Mouse (Mus musculus) kidney, adult 2 months (tissue): Measurements from ENCODE around the gene Odf4. TPM values are rescaled to one million over a fixed set of nuclear protein-coding genes. Genes with fewer than 3 reads are reported as not detected.
"Not testable (repeated sequence)": the region's sequence is repeated elsewhere in the genome, so short reads cannot be mapped to it uniquely, and the experiment has no call there.

ENCODE experiments used
- DNase-seq: peaks from one replicate; pipeline ENCODE4 v3.0.0; 2021
- H3K27ac ChIP-seq: fragments of 200-500 bp; 2 replicates; pipeline ENCODE4 v1.5.1; 2012; ENCODE audit warnings: low read depth, low read length, control low read depth, inconsistent platforms; ENCODE audit not compliant: insufficient read depth
- H3K27me3 ChIP-seq: fragments of 200-500 bp; replicated peaks from 2 replicates; pipeline ENCODE4 v1.6.1; 2012; ENCODE audit warnings: mild to moderate bottlenecking, moderate library complexity, low read length, inconsistent platforms; ENCODE audit not compliant: control insufficient read depth, insufficient read depth
- H3K36me3 ChIP-seq: fragments of 200-500 bp; 2 replicates; pipeline ENCODE4 v1.6.1; 2012; ENCODE audit warnings: mild to moderate bottlenecking, moderate library complexity, low read length, inconsistent platforms; ENCODE audit not compliant: control insufficient read depth, insufficient read depth
- H3K4me1 ChIP-seq: fragments of 200-500 bp; 2 replicates; pipeline ENCODE4 v1.6.1; 2011; ENCODE audit warnings: low read length; ENCODE audit not compliant: control insufficient read depth, insufficient read depth
- H3K4me3 ChIP-seq: fragments of 200-500 bp; 2 replicates; pipeline ENCODE4 v1.5.1; 2011; ENCODE audit warnings: mild to moderate bottlenecking, low read depth, low read length, control low read depth; ENCODE audit not compliant: insufficient read depth
- CTCF ChIP-seq: fragments of 200-500 bp; conservative IDR thresholded peaks from 2 replicates; pipeline ENCODE4 v1.5.1; 2011; ENCODE audit warnings: low read depth, mild to moderate bottlenecking, control low read depth, low read length, moderate library complexity, mixed read lengths; ENCODE audit not compliant: insufficient read depth, insufficient read length
- POLR2A ChIP-seq: fragments of 200-500 bp; IDR thresholded peaks from one replicate; pipeline ENCODE4 v1.6.1; 2011; ENCODE audit warnings: low read depth, low read length, control low read depth
- WGBS: fragments of 180-500 bp; shearing (Covaris S2); methylation state at CpG from one replicate; pipeline ENCODE4 v1.1.7; 2018; 5-methylcytosine and 5-hydroxymethylcytosine counted together
- polyA plus RNA-seq: library from polyadenylated mRNA; depleted of rRNA; stranded (reverse); fragments of >200 nt; gene quantifications from 2 replicates; pipeline ENCODE4 v1.2.3, GENCODE M21; 2012; rRNA removed

The Odf4 gene
- polyA plus RNA-seq, result 0.33 and 0.46 TPM in 2 replicates

- 92% methylated on average over 3 of the region's 3 CpGs for WGBS
- no peak for DNase-seq
Observed at GRCm38 (mm10) chr11:68926981-68927380, at the start of gene Odf4. TSS of gene Odf4 (minus strand) at chr11:68927081.

GRCm38 (mm10) chr11:68975601-68976000 lies 48.7 kb upstream of the Odf4 start:
- Histone ChIP-seq H3K4me3 (no peak overlapping the region), H3K36me3 (no peaks in the 10 kb centered on the region)

More at GRCm38 (mm10) chr11:68926981-68927380, at the start of gene Odf4:
- Histone ChIP-seq H3K4me3 (no peak within 1 kb of the TSS), H3K27ac (no peak within 1 kb of the TSS), H3K4me1 (no peaks in the 10 kb centered on the region; the same call in 1 of the 2 replicates), H3K36me3 (no peaks in the 10 kb centered on the region), H3K27me3 (no peaks in the 10 kb centered on the region)
- TF ChIP-seq POLR2A (no peak), CTCF (no peak)

DNA sequence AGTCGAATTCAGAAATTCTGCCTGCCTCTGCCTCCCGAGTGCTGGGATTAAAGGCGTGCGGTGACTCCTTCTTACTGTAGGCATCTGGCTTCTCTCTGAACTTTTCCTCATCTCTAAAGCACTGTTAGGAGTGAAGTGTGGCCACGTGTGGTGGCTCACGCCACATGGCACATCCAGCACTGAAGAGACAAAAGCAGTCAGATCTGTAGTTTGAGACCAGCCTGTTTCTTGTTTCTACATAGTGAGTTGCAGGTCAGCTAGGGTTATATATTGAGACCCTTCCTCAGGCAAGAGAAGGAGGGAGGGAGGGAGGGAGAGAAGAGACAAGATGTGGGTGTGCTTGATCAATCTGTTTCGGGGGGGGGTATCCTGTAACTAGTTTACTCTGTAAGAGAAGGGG lies 48.2 kb upstream of the Odf4 start, which contains the start of gene Rangrf:
TSS of gene Rangrf (minus strand) at position 101 of the 400 bp plus-strand sequence.
- DNase-seq, result no peak
- Histone ChIP-seq H3K27ac (peak within 1 kb of the TSS; percentile 11; the same call in 1 of the 2 replicates), H3K4me3 (peak within 1 kb of the TSS; percentile 50; the same call in 1 of the 2 replicates), H3K4me1 (peaks cover 1% of the 10 kb centered on the region), H3K36me3 (no peaks in the 10 kb centered on the region), H3K27me3 (no peaks in the 10 kb centered on the region)
- 87% methylated on average over 7 of the region's 7 CpGs for WGBS
- no peak for TF ChIP-seq CTCF
- TF ChIP-seq POLR2A, result no peak

More at GRCm38 (mm10) chr11:68975601-68976000, 48.7 kb upstream of the Odf4 start:
- 82% methylated on average over 1 of the region's 1 CpGs for WGBS
- TF ChIP-seq CTCF (no peak), POLR2A (no peak)
- Histone ChIP-seq H3K27me3 (no peaks in the 10 kb centered on the region), H3K27ac (0 out of 2 replicates have a peak overlapping the region, but pooled peaks have one; percentile 11), H3K4me1 (no peaks in the 10 kb centered on the region)
- no peak for DNase-seq

DNA sequence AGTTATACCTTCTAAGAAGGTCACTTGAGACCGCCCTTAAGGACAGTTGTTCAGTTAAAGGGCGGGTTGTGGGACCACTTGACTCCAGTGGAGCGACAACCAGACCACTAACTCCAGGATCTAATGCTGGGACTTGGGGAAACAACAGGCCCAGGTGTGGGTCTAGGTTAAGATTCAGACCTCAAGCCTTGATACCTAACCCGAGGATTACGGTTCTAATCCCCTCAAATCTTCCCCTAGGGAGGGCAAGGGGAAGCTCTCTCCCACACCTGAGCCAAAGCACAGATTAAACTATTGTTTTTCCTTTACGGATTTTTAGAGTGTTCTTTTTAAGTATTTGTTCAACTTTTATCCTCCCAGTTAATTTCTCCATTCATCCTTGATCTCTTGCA lies 47.2 kb upstream of the Odf4 start:
- H3K27ac ChIP-seq, result no peak overlapping the region; the same call in 1 of the 2 replicates
- H3K4me3 ChIP-seq, result peak overlapping the region; percentile 50
- no peak for DNase-seq
- no peaks in the 10 kb centered on the region for H3K36me3 ChIP-seq
- peaks cover 5% of the 10 kb centered on the region for H3K4me1 ChIP-seq
- TF ChIP-seq CTCF (no peak), POLR2A (no peak)
- 32% methylated on average over 6 of the region's 6 CpGs for WGBS
- no peaks in the 10 kb centered on the region for H3K27me3 ChIP-seq

- DNase-seq, result peak; percentile 94
- Histone ChIP-seq H3K4me3 (peak overlapping the region; percentile 50), H3K27ac (peak overlapping the region; percentile 14; the same call in 1 of the 2 replicates)
- 2% methylated on average over 38 of the region's 38 CpGs for WGBS
- not testable (repeated sequence) for H3K36me3 ChIP-seq, H3K4me1 ChIP-seq, H3K27me3 ChIP-seq
Observed at GRCm38 (mm10) chr11:68973250-68974058, 46.6 kb upstream of the Odf4 start.

DNA sequence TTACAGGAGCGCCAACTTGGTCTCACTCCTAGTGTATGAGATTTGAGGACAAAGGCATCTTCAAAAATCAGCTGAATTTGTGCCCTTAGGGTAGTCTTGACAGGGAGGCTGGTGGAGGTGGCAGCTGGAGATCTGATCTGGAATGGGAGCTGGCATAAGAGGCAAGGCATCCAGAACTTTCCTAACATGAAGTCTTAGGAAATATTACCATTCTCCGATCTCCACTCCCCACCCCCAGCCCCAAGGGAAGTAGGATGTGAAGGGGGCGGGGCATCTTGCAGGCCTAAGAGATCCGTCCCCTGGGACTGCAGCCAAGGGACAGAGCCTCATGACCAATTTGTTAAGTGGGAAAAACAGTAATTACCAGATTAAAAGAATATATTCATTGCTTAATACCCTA lies 43.4 kb upstream of the Odf4 start:
- peak; percentile 82 for DNase-seq
- Histone ChIP-seq H3K4me1 (peaks cover 11% of the 10 kb centered on the region), H3K27me3 (no peaks in the 10 kb centered on the region), H3K4me3 (peak overlapping the region; percentile 11; the same call in 1 of the 2 replicates), H3K27ac (no peak overlapping the region), H3K36me3 (no peaks in the 10 kb centered on the region)
- 57% methylated on average over 4 of the region's 4 CpGs for WGBS
- TF ChIP-seq CTCF, result no peak
- TF ChIP-seq POLR2A, result no peak

DNA sequence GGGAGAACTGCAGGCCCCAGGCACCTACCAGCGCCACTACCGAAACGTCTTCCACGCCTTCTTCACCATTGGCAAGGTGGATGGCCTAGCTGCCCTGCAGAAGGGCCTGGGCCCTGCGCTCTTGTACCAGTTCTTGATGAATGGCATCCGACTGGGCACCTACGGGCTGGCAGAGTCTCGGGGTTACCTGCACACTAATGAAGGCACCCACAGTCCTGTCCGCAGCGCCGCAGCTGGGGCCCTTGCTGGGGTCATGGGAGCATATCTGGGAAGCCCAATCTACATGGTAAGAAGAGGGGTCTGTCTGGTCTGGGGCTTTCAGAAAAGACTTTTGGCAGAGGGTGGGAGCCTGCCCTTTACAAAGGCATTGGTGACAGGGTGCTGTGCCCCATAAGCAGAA lies 41.9 kb upstream of the Odf4 start:
- TF ChIP-seq POLR2A, result no peak
- no peak for TF ChIP-seq CTCF
- H3K4me1 ChIP-seq, result peaks cover 11% of the 10 kb centered on the region
- no peak for DNase-seq
- no peaks in the 10 kb centered on the region for H3K27me3 ChIP-seq
- H3K36me3 ChIP-seq, result no peaks in the 10 kb centered on the region
- 79% methylated on average over 11 of the region's 11 CpGs for WGBS
- peak overlapping the region; percentile 53 for H3K4me3 ChIP-seq
- H3K27ac ChIP-seq, result peak overlapping the region; percentile 54; the same call in 1 of the 2 replicates
